Mouse (Mus musculus) splenic B cell, adult 2 months (primary cell): ENCODE results near the gene Slc6a20a.

ENCODE experiments used
- DNase-seq: peaks from one replicate; pipeline ENCODE4 v3.0.0-alpha.2; 2011; ENCODE audit warnings: low read depth, low spot score
- H3K27me3 ChIP-seq: 2 replicates; pipeline ENCODE4 v1.6.1; 2012; ENCODE audit warnings: mild to moderate bottlenecking, low read length, moderate library complexity, mixed read lengths; ENCODE audit not compliant: control insufficient read depth, poor library complexity, insufficient read depth, severe bottlenecking
- H3K36me3 ChIP-seq: 2 replicates; pipeline ENCODE4 v1.6.1; 2012; ENCODE audit warnings: mild to moderate bottlenecking, low read length, moderate library complexity, mixed read lengths; ENCODE audit not compliant: control insufficient read depth, poor library complexity, insufficient read depth, severe bottlenecking

Gene Slc6a20a

DNA sequence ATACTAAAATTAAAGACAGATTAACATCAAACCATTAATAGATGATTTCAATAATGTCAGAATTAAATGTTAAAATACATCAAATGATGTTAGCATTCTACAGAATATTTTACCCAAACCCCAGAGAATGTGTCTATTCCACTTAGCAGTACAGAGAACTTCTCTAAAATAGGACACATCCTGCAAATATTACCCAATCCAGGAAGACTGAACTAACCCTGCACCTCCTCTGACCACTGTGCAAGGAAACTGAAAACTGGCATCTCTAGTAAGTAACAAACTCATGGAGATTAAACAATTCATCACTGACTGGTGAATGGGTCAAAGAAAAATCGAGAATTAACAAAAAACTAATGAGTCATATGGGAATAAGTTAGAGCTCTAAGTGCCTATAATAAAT lies 77.2 kb downstream of the Slc6a20a start:
- H3K36me3 ChIP-seq, result no peaks in the 10 kb centered on the region
- H3K27me3 ChIP-seq, result no peaks in the 10 kb centered on the region
- no peak for DNase-seq

- no peaks in the 10 kb centered on the region for H3K27me3 ChIP-seq
- H3K36me3 ChIP-seq, result peaks cover 8% of the 10 kb centered on the region; the same call in 1 of the 2 replicates
- no peak for DNase-seq
Measured at GRCm38 (mm10) chr9:123597376-123597775, 81.3 kb downstream of the Slc6a20a start.

DNA sequence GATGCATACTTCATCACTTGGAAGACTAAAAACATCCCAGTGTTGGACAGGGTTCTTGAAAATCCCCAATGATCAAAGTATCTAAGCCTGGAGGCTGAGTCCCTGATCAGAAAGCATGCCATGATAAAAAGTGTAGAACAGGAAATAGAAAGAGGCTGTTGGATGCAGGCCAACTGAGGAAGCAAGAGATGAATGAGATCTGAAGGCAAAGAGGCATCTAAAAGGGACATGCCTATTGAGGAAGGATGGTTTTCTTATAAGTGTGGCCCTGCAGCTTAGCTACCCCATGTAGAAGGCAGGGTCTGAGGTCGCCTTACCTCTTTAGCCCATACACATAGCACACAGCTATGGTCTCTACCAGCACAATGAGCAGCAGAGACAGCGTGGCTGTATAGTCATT lies 81.8 kb downstream of the Slc6a20a start:
- H3K27me3 ChIP-seq, result no peaks in the 10 kb centered on the region
- no peak for DNase-seq
- H3K36me3 ChIP-seq, result peaks cover 8% of the 10 kb centered on the region; the same call in 1 of the 2 replicates

DNA sequence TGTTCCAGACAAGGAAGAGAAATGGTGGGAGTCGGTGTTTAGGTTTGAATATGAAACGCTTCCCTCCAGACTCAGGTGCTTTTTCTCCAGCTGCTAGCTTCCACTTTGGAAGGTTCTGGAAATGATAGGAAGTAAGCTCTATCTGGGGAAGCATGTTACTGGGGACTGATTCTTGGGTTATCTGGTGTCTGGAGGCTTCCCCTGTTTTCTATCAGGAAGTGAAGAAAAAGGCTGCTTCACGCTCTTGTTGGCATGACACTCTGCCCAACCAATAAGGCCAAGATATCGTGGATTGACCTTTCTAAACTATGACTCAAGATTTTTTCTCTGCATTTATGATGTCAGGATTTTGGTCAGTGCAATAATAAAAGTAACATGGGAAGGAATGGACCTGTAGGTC lies 83.5 kb downstream of the Slc6a20a start:
- DNase-seq, result no peak
- Histone ChIP-seq H3K27me3 (no peaks in the 10 kb centered on the region), H3K36me3 (peaks cover 14% of the 10 kb centered on the region)

GRCm38 (mm10) chr9:123589240-123589910 lies 89.3 kb downstream of the Slc6a20a start:
- no peak for DNase-seq
- Histone ChIP-seq H3K36me3 (peaks cover 10% of the 10 kb centered on the region), H3K27me3 (no peaks in the 10 kb centered on the region)
